Mouse (Mus musculus) kidney, adult 2 months (tissue): ENCODE measurements around the gene Zfp536.

Source experiments
- CTCF ChIP-seq: fragments of 200-500 bp; conservative IDR thresholded peaks from 2 replicates; pipeline ENCODE4 v1.5.1; 2011; ENCODE audit warnings: low read depth, mild to moderate bottlenecking, control low read depth, low read length, moderate library complexity, mixed read lengths; ENCODE audit not compliant: insufficient read depth, insufficient read length
- POLR2A ChIP-seq: fragments of 200-500 bp; IDR thresholded peaks from one replicate; pipeline ENCODE4 v1.6.1; 2011; ENCODE audit warnings: low read depth, low read length, control low read depth

DNA sequence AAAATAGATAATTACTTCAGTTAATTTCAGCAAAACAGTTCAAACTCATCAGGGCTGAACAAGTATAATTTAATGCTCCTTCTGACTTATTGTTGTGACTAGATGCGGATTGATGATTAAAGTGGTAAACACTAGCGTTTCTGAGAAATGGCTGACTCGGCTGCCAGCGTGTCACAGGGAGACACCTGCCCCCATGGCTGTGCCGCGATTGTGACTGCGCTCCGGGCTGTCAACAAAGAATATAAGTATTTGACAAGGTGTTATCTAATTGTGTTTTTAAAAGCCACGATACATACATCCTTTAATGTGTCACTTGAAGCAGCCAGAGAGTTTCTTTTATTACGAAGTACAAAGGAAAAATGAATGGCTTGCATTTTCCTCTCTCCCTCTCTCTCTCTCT is 342.0 kb downstream of the Zfp536 start:
- TF ChIP-seq CTCF: no peak
- TF ChIP-seq POLR2A: no peak
